Mouse (Mus musculus): Measurements from ENCODE around the gene Piga. TPM values are rescaled to one million over a fixed set of nuclear protein-coding genes. Genes with fewer than 3 reads are reported as not detected.

The Piga gene
- polyA plus RNA-seq (2012), result 0.06 and 0.23 TPM in 2 replicates

- H3K27me3 ChIP-seq (ENCODE audit: control insufficient read depth), result no peaks in the 10 kb centered on the region
- peaks cover 43% of the 10 kb centered on the region for H3K4me1 ChIP-seq (ENCODE audit: control insufficient read depth)
- no peak for TF ChIP-seq TAL1 (IDR thresholded peaks at IDR 0.05; ENCODE audit: low read length)
- no peak for TF ChIP-seq GATA1 (IDR thresholded peaks at IDR 0.05; ENCODE audit: low read length)
- H3K9me3 ChIP-seq (ENCODE audit: control insufficient read depth, low read length), result no peaks in the 10 kb centered on the region
- H3K36me3 ChIP-seq (ENCODE audit: control insufficient read depth), result peaks cover 29% of the 10 kb centered on the region
- peak within 1 kb of the TSS; percentile 88 for H3K4me3 ChIP-seq (replicated peaks)
Observed at GRCm38 (mm10) chrX:164419471-164419939, at the start of gene Piga. Gene Piga (plus strand): TSS chrX:164419787.

- TF ChIP-seq GATA1 (IDR thresholded peaks at IDR 0.05; ENCODE audit: low read length), result no peak
- no peak for TF ChIP-seq TAL1 (IDR thresholded peaks at IDR 0.05; ENCODE audit: low read length)
- no peaks in the 10 kb centered on the region for H3K36me3 ChIP-seq (ENCODE audit: control insufficient read depth)
Observed at GRCm38 (mm10) chrX:164370576-164370975, 49.0 kb upstream of the Piga start.

DNA sequence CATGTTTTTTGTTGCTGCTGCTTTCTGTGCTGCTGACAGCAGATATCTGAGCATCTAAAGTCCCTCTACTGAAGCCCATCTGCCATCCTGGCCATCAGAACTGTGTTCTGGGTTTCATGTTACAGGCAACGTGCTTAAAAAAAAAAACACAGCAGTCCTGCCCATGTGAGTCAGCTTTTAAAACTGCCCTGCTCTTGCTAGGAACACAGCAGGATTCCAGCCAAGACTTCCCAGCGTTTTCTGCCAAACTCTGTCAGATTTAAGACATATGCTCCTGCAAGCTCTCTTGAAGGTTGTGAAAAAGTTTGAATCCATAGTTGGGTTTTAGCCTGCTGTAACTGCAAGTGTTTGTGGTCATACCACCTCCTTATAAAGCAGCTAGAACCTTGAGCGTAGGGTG is 46.5 kb upstream of the Piga start, which contains the start of gene Vegfd:
Gene Vegfd (plus strand): TSS at position 298 of the 400 bp plus-strand sequence.
- no peaks in the 10 kb centered on the region for H3K36me3 ChIP-seq (ENCODE audit: control insufficient read depth)
- no peaks in the 10 kb centered on the region for H3K27me3 ChIP-seq (ENCODE audit: control insufficient read depth)
- H3K9me3 ChIP-seq (ENCODE audit: control insufficient read depth, low read length), result no peaks in the 10 kb centered on the region
- TF ChIP-seq GATA1 (IDR thresholded peaks at IDR 0.05; ENCODE audit: low read length), result no peak
- TF ChIP-seq TAL1 (IDR thresholded peaks at IDR 0.05; ENCODE audit: low read length), result no peak
- H3K4me1 ChIP-seq (ENCODE audit: control insufficient read depth), result no peaks in the 10 kb centered on the region
- no peak within 1 kb of the TSS for H3K4me3 ChIP-seq (replicated peaks)

More at GRCm38 (mm10) chrX:164370576-164370975, 49.0 kb upstream of the Piga start:
- H3K27me3 ChIP-seq (ENCODE audit: control insufficient read depth), result no peaks in the 10 kb centered on the region
- no peaks in the 10 kb centered on the region for H3K9me3 ChIP-seq (ENCODE audit: control insufficient read depth, low read length)
- H3K4me3 ChIP-seq (replicated peaks), result no peak overlapping the region
- no peaks in the 10 kb centered on the region for H3K4me1 ChIP-seq (ENCODE audit: control insufficient read depth)

- Histone ChIP-seq H3K4me1 (ENCODE audit: control insufficient read depth) (no peaks in the 10 kb centered on the region), H3K4me3 (replicated peaks) (no peak overlapping the region), H3K36me3 (ENCODE audit: control insufficient read depth) (no peaks in the 10 kb centered on the region), H3K9me3 (ENCODE audit: control insufficient read depth, low read length) (no peaks in the 10 kb centered on the region), H3K27me3 (ENCODE audit: control insufficient read depth) (no peaks in the 10 kb centered on the region)
- TF ChIP-seq TAL1 (IDR thresholded peaks at IDR 0.05; ENCODE audit: low read length), result no peak
- no peak for TF ChIP-seq GATA1 (IDR thresholded peaks at IDR 0.05; ENCODE audit: low read length)
Observed at GRCm38 (mm10) chrX:164374586-164374985, 45.0 kb upstream of the Piga start.

GRCm38 (mm10) chrX:164379721-164380120 is 39.9 kb upstream of the Piga start:
- H3K9me3 ChIP-seq (ENCODE audit: control insufficient read depth, low read length), result no peaks in the 10 kb centered on the region; the same call in 1 of the 2 replicates
- H3K36me3 ChIP-seq (ENCODE audit: control insufficient read depth), result no peaks in the 10 kb centered on the region
- TF ChIP-seq TAL1 (IDR thresholded peaks at IDR 0.05; ENCODE audit: low read length) (no peak), GATA1 (IDR thresholded peaks at IDR 0.05; ENCODE audit: low read length) (no peak)

GRCm38 (mm10) chrX:164381618-164382408 is 37.8 kb upstream of the Piga start:
- no peak for TF ChIP-seq TAL1 (IDR thresholded peaks at IDR 0.05; ENCODE audit: low read length)
- TF ChIP-seq GATA1 (IDR thresholded peaks at IDR 0.05; ENCODE audit: low read length), result no peak
- Histone ChIP-seq H3K9me3 (ENCODE audit: control insufficient read depth, low read length) (no peaks in the 10 kb centered on the region; the same call in 1 of the 2 replicates), H3K4me1 (ENCODE audit: control insufficient read depth) (peaks cover 8% of the 10 kb centered on the region), H3K4me3 (replicated peaks) (peak overlapping the region; percentile 31), H3K36me3 (ENCODE audit: control insufficient read depth) (no peaks in the 10 kb centered on the region), H3K27me3 (ENCODE audit: control insufficient read depth) (peaks cover 4% of the 10 kb centered on the region; the same call in 1 of the 2 replicates)

More at GRCm38 (mm10) chrX:164379721-164380120, 39.9 kb upstream of the Piga start:
- Histone ChIP-seq H3K4me1 (ENCODE audit: control insufficient read depth) (peaks cover 8% of the 10 kb centered on the region), H3K27me3 (ENCODE audit: control insufficient read depth) (peaks cover 4% of the 10 kb centered on the region; the same call in 1 of the 2 replicates), H3K4me3 (replicated peaks) (no peak overlapping the region)

DNA sequence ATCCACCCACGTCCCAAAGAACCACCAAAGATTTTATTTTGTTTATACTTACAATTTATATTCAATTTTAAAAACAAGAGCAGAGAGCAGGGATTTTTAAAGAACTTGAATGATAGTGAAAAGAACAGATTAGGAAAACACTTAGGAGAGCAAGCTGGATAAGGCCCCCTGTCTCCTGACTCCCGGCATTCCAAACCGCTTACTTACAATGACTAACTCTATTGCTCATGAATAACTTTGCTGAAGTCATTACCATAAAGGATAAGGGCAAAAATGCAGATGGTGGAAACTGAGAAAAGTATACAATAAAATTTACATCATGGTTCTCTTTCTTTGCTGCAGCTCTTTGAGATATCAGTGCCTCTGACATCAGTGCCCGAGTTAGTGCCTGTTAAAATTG is 25.5 kb upstream of the Piga start:
- no peak for TF ChIP-seq GATA1 (IDR thresholded peaks at IDR 0.05; ENCODE audit: low read length)
- no peak overlapping the region for H3K4me3 ChIP-seq (replicated peaks)
- no peaks in the 10 kb centered on the region for H3K36me3 ChIP-seq (ENCODE audit: control insufficient read depth)
- H3K9me3 ChIP-seq (ENCODE audit: control insufficient read depth, low read length), result no peaks in the 10 kb centered on the region
- no peaks in the 10 kb centered on the region for H3K27me3 ChIP-seq (ENCODE audit: control insufficient read depth)
- H3K4me1 ChIP-seq (ENCODE audit: control insufficient read depth), result no peaks in the 10 kb centered on the region

DNA sequence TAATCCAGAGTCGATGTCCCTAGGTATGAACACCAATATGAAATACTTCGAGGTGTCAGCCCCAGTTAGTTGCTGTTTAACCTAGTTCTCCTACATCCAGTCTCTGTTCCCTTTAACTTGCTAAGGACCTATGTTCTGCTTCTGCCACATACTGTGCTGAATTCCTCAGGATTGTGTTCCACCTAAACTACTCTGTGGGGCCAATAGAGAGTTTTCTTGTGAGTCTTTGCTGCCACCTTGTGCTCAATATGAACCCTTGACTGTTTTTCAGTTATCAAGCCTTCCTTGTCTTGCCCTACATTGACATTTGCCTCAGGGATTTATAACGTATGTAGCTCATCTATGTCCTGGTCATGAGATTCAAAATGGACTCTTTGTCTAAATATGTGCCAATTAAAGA is 21.1 kb upstream of the Piga start:
- no peak for TF ChIP-seq TAL1 (IDR thresholded peaks at IDR 0.05; ENCODE audit: low read length)
- no peak for TF ChIP-seq GATA1 (IDR thresholded peaks at IDR 0.05; ENCODE audit: low read length)

GRCm38 (mm10) chrX:164405080-164405649 is 14.4 kb upstream of the Piga start:
- no peak overlapping the region for H3K4me3 ChIP-seq (replicated peaks)
- TF ChIP-seq TAL1 (IDR thresholded peaks at IDR 0.05; ENCODE audit: low read length) (no peak), GATA1 (IDR thresholded peaks at IDR 0.05; ENCODE audit: low read length) (no peak)

More for the DNA sequence above, 21.1 kb upstream of the Piga start:
- H3K9me3 ChIP-seq (ENCODE audit: control insufficient read depth, low read length), result no peaks in the 10 kb centered on the region
- H3K27me3 ChIP-seq (ENCODE audit: control insufficient read depth), result no peaks in the 10 kb centered on the region
- no peaks in the 10 kb centered on the region for H3K4me1 ChIP-seq (ENCODE audit: control insufficient read depth)
- H3K36me3 ChIP-seq (ENCODE audit: control insufficient read depth), result no peaks in the 10 kb centered on the region
- H3K4me3 ChIP-seq (replicated peaks), result no peak overlapping the region

More at GRCm38 (mm10) chrX:164405080-164405649, 14.4 kb upstream of the Piga start:
- no peaks in the 10 kb centered on the region for H3K9me3 ChIP-seq (ENCODE audit: control insufficient read depth, low read length)
- H3K36me3 ChIP-seq (ENCODE audit: control insufficient read depth), result no peaks in the 10 kb centered on the region
- no peaks in the 10 kb centered on the region; the same call in 1 of the 2 replicates for H3K27me3 ChIP-seq (ENCODE audit: control insufficient read depth)
- no peaks in the 10 kb centered on the region for H3K4me1 ChIP-seq (ENCODE audit: control insufficient read depth)

Measured in erythroblast, embryonic 14.5 days (primary cell).